Mouse (Mus musculus) limb, embryonic 13.5 days (tissue): Measurements from ENCODE around the gene Rnf10. TPM values are rescaled to one million over a fixed set of nuclear protein-coding genes. Genes with fewer than 3 reads are reported as not detected.
A peak's percentile ranks its signal among the peaks of the same experiment; 100 is the strongest.
"Not testable (repeated sequence)": the region's sequence is repeated elsewhere in the genome, so short reads cannot be mapped to it uniquely, and the experiment has no call there.

Source experiments
- ATAC-seq: fragments of 200-750 bp; cut with Nextera tagmentation; 2 replicates; pipeline ENCODE4 v1.8.0; 2017; ENCODE audit warnings: low read depth, moderate number of reproducible peaks, moderate TSS enrichment; ENCODE audit not compliant: low FRiP score
- H3K27ac ChIP-seq: fragments of 300-500 bp; sonication (generic); 2 replicates; pipeline ENCODE4 v1.5.1; 2015; ENCODE audit warnings: inconsistent platforms, mild to moderate bottlenecking, moderate library complexity
- H3K27me3 ChIP-seq: fragments of 300-500 bp; sonication (generic); 2 replicates; pipeline ENCODE4 v1.6.1; 2015; ENCODE audit warnings: mild to moderate bottlenecking, inconsistent platforms
- H3K36me3 ChIP-seq: fragments of 300-500 bp; sonication (generic); 2 replicates; pipeline ENCODE4 v1.6.1; 2015; ENCODE audit warnings: inconsistent platforms, mild to moderate bottlenecking, moderate library complexity
- H3K4me1 ChIP-seq: fragments of 300-500 bp; sonication (generic); 2 replicates; pipeline ENCODE4 v1.6.1; 2015; ENCODE audit warnings: inconsistent platforms
- H3K4me2 ChIP-seq: fragments of 300-500 bp; sonication (generic); replicated peaks from 2 replicates; pipeline ENCODE4 v1.6.1; 2015; ENCODE audit warnings: inconsistent platforms, mild to moderate bottlenecking, moderate library complexity
- H3K4me3 ChIP-seq: fragments of 300-500 bp; sonication (generic); 2 replicates; pipeline ENCODE4 v1.5.1; 2015; ENCODE audit warnings: moderate library complexity, mild to moderate bottlenecking, inconsistent platforms
- H3K9ac ChIP-seq: fragments of 300-500 bp; sonication (generic); 2 replicates; pipeline ENCODE4 v1.6.1; 2015; ENCODE audit warnings: mild to moderate bottlenecking, inconsistent platforms
- H3K9me3 ChIP-seq: fragments of 300-500 bp; sonication (generic); 2 replicates; pipeline ENCODE4 v1.6.1; 2016; ENCODE audit warnings: inconsistent platforms
- WGBS: fragments of 180-500 bp; shearing (Covaris S2); methylation state at CpG from one replicate; pipeline ENCODE4 v1.1.7; 2015; 5-methylcytosine and 5-hydroxymethylcytosine counted together
- polyA plus RNA-seq: library from polyadenylated mRNA; unstranded; fragments of >200 nt; fragmentation: Nextera tagmentation; extraction: Ambion mirVana; gene quantifications from 2 replicates; pipeline ENCODE4 v1.2.1, GENCODE M21; 2015

The Rnf10 gene
- polyA plus RNA-seq = 141 and 144 TPM in 2 replicates

DNA sequence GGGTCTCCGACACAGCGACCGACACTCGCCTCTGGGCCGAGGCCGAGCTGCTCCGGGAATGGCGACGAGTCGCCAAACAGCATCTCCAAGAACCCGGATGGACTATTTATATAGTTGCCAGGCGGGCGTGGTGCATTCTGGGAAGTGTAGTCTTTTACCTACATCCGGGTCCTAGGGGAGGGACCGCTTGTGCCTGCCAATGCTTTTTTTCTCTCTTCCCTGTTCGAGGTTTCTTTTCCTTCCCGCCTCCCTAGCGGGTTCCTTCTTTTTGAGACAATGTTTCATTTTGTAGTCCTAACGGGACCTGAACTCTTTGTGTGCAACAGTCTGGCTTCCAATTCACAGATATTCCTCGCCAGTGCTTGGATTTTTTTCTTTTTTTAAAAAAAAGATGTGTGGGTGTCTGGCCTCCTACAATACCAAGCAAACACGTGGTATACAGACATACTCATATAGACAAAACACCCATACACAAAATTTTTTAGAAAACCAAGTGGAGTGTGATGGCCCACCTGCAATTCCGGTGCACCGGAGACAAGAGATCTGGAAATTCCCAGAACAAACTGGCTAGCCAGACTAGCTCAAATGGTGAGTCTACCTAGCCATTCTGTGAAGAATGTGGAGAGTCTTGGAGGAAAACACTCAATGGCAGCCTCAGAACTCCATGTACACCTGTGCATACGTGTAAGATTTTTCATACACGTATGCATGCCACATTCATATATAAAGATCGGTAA, at the start of gene Rnf10:
Gene Rnf10 (minus strand): TSS at position 87 of the 737 bp plus-strand sequence.
- H3K4me2 ChIP-seq = peak within 1 kb of the TSS; percentile 93
- no peaks in the 10 kb centered on the region for H3K9me3 ChIP-seq
- 14% methylated on average over 26 of the region's 26 CpGs for WGBS
- peak within 1 kb of the TSS; percentile 98 for H3K9ac ChIP-seq
- H3K4me3 ChIP-seq = peak within 1 kb of the TSS; percentile 100
- H3K27ac ChIP-seq = peak within 1 kb of the TSS; percentile 83
- H3K36me3 ChIP-seq = peaks cover 22% of the 10 kb centered on the region
- H3K27me3 ChIP-seq = no peaks in the 10 kb centered on the region
- peaks cover 33% of the 10 kb centered on the region for H3K4me1 ChIP-seq
- peak; percentile 87 for ATAC-seq

DNA sequence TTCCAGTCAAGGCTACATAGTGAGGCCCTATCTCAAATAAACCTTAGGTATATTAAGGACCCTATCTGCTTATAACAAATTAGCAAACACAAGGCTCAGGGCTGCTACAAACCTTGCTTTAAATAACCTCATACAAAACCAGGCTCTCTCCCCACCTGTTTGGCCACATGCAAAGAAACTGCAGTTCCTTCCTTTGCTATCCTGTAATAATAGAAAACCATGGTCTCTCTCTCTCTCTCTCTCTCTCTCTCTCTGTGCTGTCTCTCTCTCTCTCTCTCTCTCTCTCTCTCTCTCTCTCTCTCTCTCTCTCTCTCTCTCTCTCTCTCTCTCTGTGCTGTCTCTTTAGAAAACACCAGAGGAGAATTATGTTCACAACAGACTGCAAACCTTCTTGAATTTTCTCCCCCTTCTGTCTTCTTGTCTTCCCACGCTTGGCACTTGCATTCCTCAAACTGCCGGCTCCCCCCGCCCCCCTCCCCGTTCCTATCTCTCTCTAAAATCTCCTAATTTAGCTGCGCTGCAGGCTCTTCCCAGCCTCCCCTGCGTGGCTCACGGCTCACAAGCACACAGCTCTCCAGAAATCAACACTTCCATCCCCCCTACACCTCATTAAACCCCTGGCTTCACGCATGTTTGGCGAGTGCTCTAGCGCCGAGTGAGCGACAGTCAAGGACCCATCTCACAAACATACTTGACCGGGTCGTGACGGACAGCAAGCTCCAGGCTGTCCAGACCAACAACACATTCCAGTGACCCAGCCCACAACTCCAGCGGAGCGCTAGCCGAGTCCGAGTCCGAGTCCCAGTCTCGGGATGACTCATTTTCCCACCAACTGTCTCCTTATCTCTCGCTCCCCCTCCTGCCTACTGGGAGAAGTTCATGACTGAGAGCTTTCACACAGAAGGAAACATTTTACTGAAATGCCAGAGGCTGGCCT, 46.6 kb upstream of the Rnf10 start:
- H3K4me3 ChIP-seq = peak overlapping the region; percentile 43
- peak overlapping the region; percentile 67 for H3K27ac ChIP-seq
- ATAC-seq = peak; percentile 52
- H3K9me3 ChIP-seq = no peaks in the 10 kb centered on the region
- H3K27me3 ChIP-seq = no peaks in the 10 kb centered on the region
- H3K4me2 ChIP-seq = peak overlapping the region; percentile 75
- under 1% methylated on average over 22 of the region's 22 CpGs for WGBS
- H3K36me3 ChIP-seq = no peaks in the 10 kb centered on the region
- H3K9ac ChIP-seq = peak overlapping the region; percentile 62
- H3K4me1 ChIP-seq = peaks cover 37% of the 10 kb centered on the region

DNA sequence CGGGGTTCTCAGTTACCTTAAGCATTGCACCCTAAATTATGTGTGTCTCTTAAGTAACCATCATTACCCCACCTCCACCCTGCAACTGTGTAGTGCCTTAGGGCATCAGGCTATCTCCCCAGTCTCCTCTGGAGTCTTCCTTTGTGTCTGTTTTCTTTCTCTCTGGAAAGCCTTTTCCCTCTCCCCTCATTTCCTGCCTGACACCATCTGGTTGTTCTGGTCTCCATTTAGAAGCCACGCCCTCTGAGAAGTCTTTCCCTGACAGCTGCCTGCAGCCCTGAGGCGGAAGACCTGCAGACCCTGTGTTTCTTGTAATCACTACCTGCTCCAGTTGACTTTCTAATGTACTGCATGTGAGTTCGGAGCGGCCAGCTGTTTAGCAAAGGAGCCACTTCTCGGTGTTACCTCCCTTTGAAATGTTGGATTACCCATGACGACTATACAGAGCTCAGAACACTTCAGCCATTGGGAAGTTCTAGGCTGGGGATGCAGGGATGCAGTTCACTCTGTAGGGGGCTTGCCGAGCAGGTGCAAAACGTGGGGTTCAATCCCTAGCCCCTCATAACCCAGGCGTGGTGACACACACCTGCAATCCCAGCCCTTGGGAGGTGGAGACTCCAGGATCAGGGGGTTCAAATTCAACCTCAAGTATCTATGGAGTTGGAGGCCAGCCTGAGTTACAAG, 45.1 kb upstream of the Rnf10 start:
- H3K27me3 ChIP-seq = no peaks in the 10 kb centered on the region
- H3K4me3 ChIP-seq = peak overlapping the region; percentile 3; the same call in 1 of the 2 replicates
- no peaks in the 10 kb centered on the region for H3K9me3 ChIP-seq
- H3K4me1 ChIP-seq = peaks cover 49% of the 10 kb centered on the region
- peak overlapping the region; percentile 90 for H3K27ac ChIP-seq
- peak; percentile 63 for ATAC-seq
- H3K4me2 ChIP-seq = peak overlapping the region; percentile 48
- H3K9ac ChIP-seq = no peak overlapping the region
- WGBS = 2% methylated on average over 10 of the region's 10 CpGs
- H3K36me3 ChIP-seq = no peaks in the 10 kb centered on the region

- Histone ChIP-seq H3K27ac (peak overlapping the region; percentile 90), H3K4me2 (peak overlapping the region; percentile 48), H3K9ac (peak overlapping the region; percentile 53), H3K9me3 (no peaks in the 10 kb centered on the region), H3K36me3 (no peaks in the 10 kb centered on the region), H3K27me3 (no peaks in the 10 kb centered on the region), H3K4me3 (no peak overlapping the region), H3K4me1 (peaks cover 50% of the 10 kb centered on the region)
- 6% methylated on average over 14 of the region's 14 CpGs for WGBS
- ATAC-seq = peak; percentile 49
Observed at GRCm38 (mm10) chr5:115316968-115317644, 44.4 kb upstream of the Rnf10 start.

DNA sequence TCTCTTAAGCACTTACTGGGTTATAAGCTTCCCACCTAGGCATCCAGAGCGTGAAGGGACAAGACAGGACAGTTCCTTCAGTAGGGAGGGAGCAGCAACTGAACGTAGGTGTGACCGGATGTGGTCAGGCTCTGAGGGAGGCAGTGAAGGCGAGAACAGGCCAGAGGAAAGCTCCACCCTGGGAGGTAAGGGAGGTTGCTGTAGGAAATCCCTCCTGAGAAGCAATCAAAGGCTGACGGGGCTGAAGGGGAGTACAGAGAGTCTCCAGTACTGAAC, 40.9 kb upstream of the Rnf10 start:
- no peak for ATAC-seq
- no peaks in the 10 kb centered on the region for H3K36me3 ChIP-seq
- H3K4me3 ChIP-seq = no peak overlapping the region
- H3K9ac ChIP-seq = peak overlapping the region; percentile 10; the same call in 1 of the 2 replicates
- H3K4me2 ChIP-seq = no peak overlapping the region
- WGBS = 33% methylated on average over 5 of the region's 5 CpGs
- no peaks in the 10 kb centered on the region for H3K27me3 ChIP-seq
- H3K4me1 ChIP-seq = peaks cover 37% of the 10 kb centered on the region
- H3K27ac ChIP-seq = 0 out of 2 replicates have a peak overlapping the region, but pooled peaks have one; percentile 3
- no peaks in the 10 kb centered on the region for H3K9me3 ChIP-seq

GRCm38 (mm10) chr5:115312816-115313667, 40.3 kb upstream of the Rnf10 start:
- Histone ChIP-seq H3K9me3 (no peaks in the 10 kb centered on the region), H3K9ac (peak overlapping the region; percentile 10; the same call in 1 of the 2 replicates), H3K36me3 (no peaks in the 10 kb centered on the region), H3K27me3 (no peaks in the 10 kb centered on the region), H3K4me1 (peaks cover 31% of the 10 kb centered on the region), H3K4me2 (no peak overlapping the region), H3K27ac (no peak overlapping the region), H3K4me3 (no peak overlapping the region)
- no peak for ATAC-seq
- WGBS = 70% methylated on average over 10 of the region's 10 CpGs

GRCm38 (mm10) chr5:115312354-115312753, 39.7 kb upstream of the Rnf10 start:
- H3K4me1 ChIP-seq = peaks cover 24% of the 10 kb centered on the region
- H3K4me3 ChIP-seq = no peak overlapping the region
- no peaks in the 10 kb centered on the region for H3K27me3 ChIP-seq
- H3K4me2 ChIP-seq = no peak overlapping the region
- WGBS = 81% methylated on average over 4 of the region's 4 CpGs
- ATAC-seq = no peak
- no peak overlapping the region for H3K27ac ChIP-seq
- H3K9ac ChIP-seq = no peak overlapping the region
- H3K9me3 ChIP-seq = no peaks in the 10 kb centered on the region
- H3K36me3 ChIP-seq = no peaks in the 10 kb centered on the region

DNA sequence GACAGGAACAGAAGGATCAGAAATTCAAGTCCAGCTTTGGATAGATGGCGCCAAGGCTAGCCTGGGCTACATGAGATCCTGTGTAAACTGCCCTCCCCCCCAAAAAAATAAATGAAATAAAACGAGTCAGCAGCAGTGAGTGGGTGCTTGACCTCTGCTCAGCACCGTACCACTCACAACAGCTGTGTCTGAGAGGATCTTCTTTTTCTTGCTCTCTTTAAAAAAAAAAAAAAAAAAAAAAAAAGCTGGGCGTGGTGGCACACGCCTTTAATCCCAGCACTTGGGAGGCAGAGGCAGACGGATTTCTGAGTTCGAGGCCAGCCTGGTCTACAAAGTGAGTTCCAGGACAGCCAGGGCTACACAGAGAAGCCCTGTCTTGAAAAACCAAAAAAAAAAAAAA, 29.5 kb upstream of the Rnf10 start:
- Histone ChIP-seq H3K4me1 (peaks cover 24% of the 10 kb centered on the region), H3K4me2 (0 out of 2 replicates have a peak overlapping the region, but pooled peaks have one; percentile 66), H3K36me3 (peaks cover 20% of the 10 kb centered on the region)
- not testable (repeated sequence) for H3K4me3 ChIP-seq, H3K9me3 ChIP-seq, ATAC-seq, H3K27me3 ChIP-seq, H3K27ac ChIP-seq, H3K9ac ChIP-seq
- 89% methylated on average over 7 of the region's 7 CpGs for WGBS

GRCm38 (mm10) chr5:115301615-115302014, 28.9 kb upstream of the Rnf10 start:
- Histone ChIP-seq H3K36me3 (peaks cover 25% of the 10 kb centered on the region), H3K9ac (peak overlapping the region; percentile 57), H3K4me1 (peaks cover 24% of the 10 kb centered on the region), H3K4me3 (peak overlapping the region; percentile 71), H3K9me3 (no peaks in the 10 kb centered on the region), H3K4me2 (peak overlapping the region; percentile 66), H3K27me3 (no peaks in the 10 kb centered on the region), H3K27ac (peak overlapping the region; percentile 29; the same call in 1 of the 2 replicates)
- ATAC-seq = no peak
- WGBS = 20% methylated on average over 13 of the region's 13 CpGs

DNA sequence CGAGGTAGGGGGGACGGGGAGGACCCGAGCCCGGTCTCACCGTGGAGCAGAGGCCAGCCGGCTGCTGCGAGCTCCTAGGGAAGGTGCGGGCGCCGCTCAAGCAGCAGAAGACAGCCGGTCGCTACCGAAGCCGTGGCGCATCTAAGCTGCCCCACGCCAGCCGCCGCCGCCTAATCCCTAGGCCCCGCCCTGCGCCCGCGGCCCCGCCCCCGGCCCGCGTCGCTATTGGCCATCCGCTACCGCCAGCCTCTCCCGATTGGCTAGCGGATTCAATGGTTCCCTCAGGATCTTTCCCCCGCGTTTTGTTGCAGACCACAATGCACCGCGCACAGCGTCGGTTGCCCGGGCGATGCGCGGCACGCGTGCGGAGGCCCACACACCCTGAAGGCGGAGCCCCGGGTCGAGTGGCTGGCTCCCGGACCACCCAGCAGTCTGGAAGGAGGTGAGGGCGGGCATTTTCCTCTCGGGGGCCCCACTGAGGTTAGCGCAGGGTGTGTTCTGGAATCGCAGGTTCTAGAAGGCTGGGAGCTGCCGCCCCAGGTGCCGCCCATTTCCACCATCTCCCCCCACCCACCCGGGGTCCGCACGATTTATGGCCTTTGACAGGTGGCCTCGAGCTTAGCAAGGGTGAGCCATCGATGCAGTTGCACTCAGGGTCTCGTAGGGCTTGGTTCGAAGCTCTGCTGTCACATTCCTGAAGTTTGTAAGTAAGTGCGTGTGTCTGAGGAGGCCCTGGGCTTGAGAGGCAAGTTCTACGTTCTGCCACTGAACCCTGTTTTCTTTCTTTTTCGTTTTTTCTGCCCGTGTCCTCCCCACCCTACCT, 28.3 kb upstream of the Rnf10 start, which contains the start of gene Dynll1:
Gene Dynll1 (minus strand): TSS at position 208 of the 823 bp plus-strand sequence.
- peaks cover 24% of the 10 kb centered on the region for H3K4me1 ChIP-seq
- H3K27ac ChIP-seq = peak within 1 kb of the TSS; percentile 89
- 1% methylated on average over 63 of the region's 66 CpGs for WGBS
- H3K9me3 ChIP-seq = no peaks in the 10 kb centered on the region
- peak within 1 kb of the TSS; percentile 71 for H3K4me3 ChIP-seq
- H3K9ac ChIP-seq = peak within 1 kb of the TSS; percentile 87
- H3K4me2 ChIP-seq = peak within 1 kb of the TSS; percentile 82
- no peaks in the 10 kb centered on the region for H3K27me3 ChIP-seq
- peak; percentile 97 for ATAC-seq
- peaks cover 32% of the 10 kb centered on the region for H3K36me3 ChIP-seq
